Comparison of ENCODE assay signal across 8 mouse cellular contexts in the genomic region with DNA sequence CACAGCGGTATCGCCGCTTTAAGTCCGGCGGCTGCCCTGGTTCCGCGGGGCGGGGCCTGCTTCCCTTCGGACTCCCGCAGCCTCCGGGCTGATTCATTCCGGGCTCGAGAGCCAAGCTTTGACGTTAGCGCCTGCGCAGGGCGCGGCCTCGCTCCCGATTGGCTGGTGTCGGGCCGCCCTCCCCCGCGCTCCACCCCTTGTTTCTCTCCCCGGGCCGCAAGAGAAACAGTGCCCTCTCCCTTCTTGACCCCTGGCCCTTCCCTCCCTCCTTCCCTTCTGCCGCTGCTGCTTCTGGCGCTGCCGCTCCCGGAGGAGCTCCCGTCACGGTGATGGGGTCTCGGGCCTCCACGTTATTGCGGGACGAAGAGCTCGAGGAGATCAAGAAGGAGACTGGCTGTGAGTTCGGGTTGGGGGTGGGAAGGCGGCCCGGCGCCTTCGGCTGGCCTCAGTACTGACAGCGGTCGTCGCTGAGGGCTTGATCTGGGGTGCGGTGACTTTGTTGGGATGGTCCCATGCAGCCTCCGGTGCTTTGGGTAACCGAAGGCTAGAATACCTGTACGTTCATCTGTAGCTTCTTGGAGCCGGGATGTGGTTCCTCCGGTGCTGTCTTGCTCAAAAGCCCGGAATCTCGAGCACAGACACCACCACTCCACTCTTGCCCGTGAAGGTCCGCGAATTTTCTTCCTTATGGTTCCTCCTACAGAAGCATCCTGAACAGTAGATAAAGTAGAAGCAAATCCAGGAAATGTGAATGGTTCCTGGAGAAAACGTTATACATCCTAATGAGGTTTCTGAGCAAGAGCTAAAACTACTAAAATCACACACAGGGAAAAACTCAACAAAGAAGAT. TPM values are rescaled to one million over a fixed set of nuclear protein-coding genes. Genes with fewer than 3 reads are reported as not detected.
A peak's percentile ranks its signal among the peaks of the same experiment; 100 is the strongest.
DNase-seq lines count a peak whose midpoint lies in the region; ATAC-seq lines count a peak whose summit lies in the region.

A gene (minus strand): TSS at position 106 of the 849 bp plus-strand sequence.
A gene (plus strand): TSS at position 176 of the 849 bp plus-strand sequence.

- peak; percentile 99 for ATAC-seq in hindbrain, embryonic 11.5 days (ENCODE audit: low FRiP score)

- no peaks in the 10 kb centered on the region for H3K27me3 ChIP-seq in hindbrain, embryonic 11.5 days (ENCODE audit: control insufficient read depth, insufficient read depth, low read length)

- no peaks in the 10 kb centered on the region for H3K9me3 ChIP-seq in hindbrain, embryonic 11.5 days (ENCODE audit: control insufficient read depth, low read length)

- no peaks in the 10 kb centered on the region for H3K36me3 ChIP-seq in hindbrain, embryonic 11.5 days (ENCODE audit: control insufficient read depth, insufficient read depth, low read length)

- no peaks in the 10 kb centered on the region for H3K4me1 ChIP-seq in hindbrain, embryonic 11.5 days (replicated peaks; ENCODE audit: control insufficient read depth, insufficient read depth, low read length)

- peak within 1 kb of the TSS; percentile 70 for H3K4me3 ChIP-seq in hindbrain, embryonic 11.5 days (ENCODE audit: low read depth, low read length)

- peak within 1 kb of the TSS; percentile 63 for H3K4me2 ChIP-seq in hindbrain, embryonic 11.5 days (replicated peaks; ENCODE audit: low read depth, low read length)

- peak within 1 kb of the TSS; percentile 90 for H3K9ac ChIP-seq in hindbrain, embryonic 11.5 days (ENCODE audit: low read depth, low read length)

- peak; percentile 99 for DNase-seq in Muller cell, postnatal 12 days (ENCODE audit: inconsistent ontology term)
- peak; percentile 99 for DNase-seq in cerebellum, adult 9-11 months
- DNase-seq in frontal cortex, adult 2 months (ENCODE audit: extremely low spot score in 1 of 2, low spot score in 1 of 2) = peak; percentile 96 to 99
- DNase-seq in hindbrain, embryonic 11.5 days (ENCODE audit: low spot score) = peak; percentile 99
- DNase-seq in layer of hippocampus, postnatal 10 days (ENCODE audit: low spot score in 2 of 2) = peak; percentile 97
- peak; percentile 100 for DNase-seq in lung, postnatal 10 days
- peak; percentile 99 for DNase-seq in ovary, postnatal 36 days (ENCODE audit: low spot score)
- peak; percentile 94 for DNase-seq in thymus, postnatal 25 days

- H3K27ac ChIP-seq in hindbrain, embryonic 11.5 days (ENCODE audit: low read depth, low read length) = peak within 1 kb of the TSS; percentile 83

- under 1% methylated on average over 57 of the region's 57 CpGs for WGBS in hindbrain, embryonic 11.5 days

RNA-seq across cellular contexts. Expression of the first gene that starts in this region (rescaled TPM):
- 0.82 and 1.2 TPM in 2 replicates for polyA plus RNA-seq in frontal cortex, adult 2 months (2012; rRNA removed)
- 0.40 and 0.49 TPM in 2 replicates for polyA plus RNA-seq in hindbrain, embryonic 11.5 days (2014; fragmentation: Nextera tagmentation; extraction: Ambion mirVana)
- total RNA-seq in layer of hippocampus, postnatal 10 days (2021) = 1 to 10 TPM in 1 of 2 experiments, under 1 TPM in 1; 0.76 to 2.1 TPM

RNA-seq across cellular contexts. Expression of the second gene that starts in this region (rescaled TPM):
- polyA plus RNA-seq in frontal cortex, adult 2 months (2012; rRNA removed) = 113 and 117 TPM in 2 replicates
- polyA plus RNA-seq in hindbrain, embryonic 11.5 days (2014; fragmentation: Nextera tagmentation; extraction: Ambion mirVana) = 62.3 and 69.6 TPM in 2 replicates
- total RNA-seq in layer of hippocampus, postnatal 10 days (2021) = 100 to 1,000 TPM; 116 to 119 TPM

Comparison
In these comparisons a context has a peak if more than half of its experiments do, and no peak if none do; other contexts are left out.
1. Peak in every context shown above with its lines: DNase-seq, ATAC-seq, H3K4me3 ChIP-seq and H3K27ac ChIP-seq.